Mouse (Mus musculus): ENCODE data around the gene Gm9821. TPM values are rescaled to one million over a fixed set of nuclear protein-coding genes. Genes with fewer than 3 reads are reported as not detected.

The Gm9821 gene
- polyA plus RNA-seq (2012; rRNA removed): 0.02 TPM in 1 of 2 replicates, not detected in the other

DNA sequence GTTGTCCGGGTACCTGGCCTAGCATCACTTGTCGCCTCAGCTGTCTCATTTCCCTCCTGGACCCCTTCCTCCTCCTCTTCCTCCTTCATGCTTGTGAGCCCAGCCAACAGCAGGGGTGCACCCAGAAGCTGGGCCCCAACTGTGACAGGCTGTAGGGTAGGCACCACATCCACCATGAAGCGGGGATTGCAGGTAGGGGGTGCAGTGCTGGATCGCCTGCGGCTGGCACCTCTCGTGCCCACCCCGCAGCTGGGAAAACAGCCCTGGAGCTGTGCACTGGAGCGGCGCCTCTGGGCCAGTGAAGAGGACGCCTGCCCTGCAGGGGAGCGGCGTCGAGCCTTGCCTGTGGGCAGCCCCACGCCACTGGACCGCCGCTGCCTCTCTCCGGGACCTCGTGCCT, at the start of gene Gm9821:
Gene Gm9821, plus strand, starts transcription at position 221 of the 400 bp plus-strand sequence.

DNA sequence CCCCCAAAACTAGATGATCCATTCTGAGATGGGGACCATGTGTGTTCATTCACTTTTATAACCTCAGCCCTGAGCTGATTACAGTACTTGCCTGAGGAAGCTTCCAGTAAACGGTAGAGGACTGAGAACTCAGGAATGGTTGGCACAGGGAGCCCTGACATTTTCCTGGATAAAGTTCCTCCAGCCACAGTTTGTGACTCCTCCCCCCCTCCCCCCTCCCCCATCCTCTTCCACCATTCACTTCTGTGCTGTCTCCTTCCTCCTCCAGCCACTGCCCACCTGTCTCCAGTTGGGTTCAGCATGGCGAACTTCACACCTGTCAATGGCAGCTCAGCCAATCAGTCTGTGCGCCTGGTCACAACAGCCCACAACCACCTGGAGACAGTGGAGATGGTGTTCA, 18.6 kb upstream of the Gm9821 start, which contains the start of gene Chrm4:
Gene Chrm4, plus strand, starts transcription at position 301 of the 400 bp plus-strand sequence.

DNA sequence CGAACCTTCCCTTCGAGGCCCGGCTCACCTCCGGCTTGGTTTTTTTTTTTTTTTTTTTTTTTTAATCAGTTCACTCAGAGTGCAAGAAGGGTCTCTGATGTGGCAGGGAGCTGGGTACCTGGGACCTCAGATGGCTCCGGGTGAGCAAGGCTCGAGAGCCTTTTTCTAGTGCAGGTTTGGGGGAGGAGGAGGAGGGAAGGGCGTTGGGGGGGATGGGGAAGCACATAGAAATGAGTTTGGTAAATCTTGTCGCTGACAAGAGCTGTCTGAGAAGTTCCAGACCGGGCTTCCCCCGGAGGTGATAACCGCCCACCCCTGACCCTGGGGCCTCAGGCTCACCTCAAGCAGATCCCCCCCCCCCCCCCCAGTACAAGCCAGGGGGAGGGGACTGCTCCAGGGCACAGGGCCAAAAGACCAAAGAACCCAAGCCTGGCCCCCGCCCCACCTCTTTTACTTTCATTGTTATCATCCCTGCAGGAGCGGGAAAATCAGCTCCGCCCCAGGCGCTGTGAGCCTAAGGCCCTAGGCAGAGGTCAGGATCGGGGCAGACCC, 13.3 kb upstream of the Gm9821 start, which contains the start of gene Mdk:
Gene Mdk, minus strand, starts transcription at position 138 of the 552 bp plus-strand sequence.

DNA sequence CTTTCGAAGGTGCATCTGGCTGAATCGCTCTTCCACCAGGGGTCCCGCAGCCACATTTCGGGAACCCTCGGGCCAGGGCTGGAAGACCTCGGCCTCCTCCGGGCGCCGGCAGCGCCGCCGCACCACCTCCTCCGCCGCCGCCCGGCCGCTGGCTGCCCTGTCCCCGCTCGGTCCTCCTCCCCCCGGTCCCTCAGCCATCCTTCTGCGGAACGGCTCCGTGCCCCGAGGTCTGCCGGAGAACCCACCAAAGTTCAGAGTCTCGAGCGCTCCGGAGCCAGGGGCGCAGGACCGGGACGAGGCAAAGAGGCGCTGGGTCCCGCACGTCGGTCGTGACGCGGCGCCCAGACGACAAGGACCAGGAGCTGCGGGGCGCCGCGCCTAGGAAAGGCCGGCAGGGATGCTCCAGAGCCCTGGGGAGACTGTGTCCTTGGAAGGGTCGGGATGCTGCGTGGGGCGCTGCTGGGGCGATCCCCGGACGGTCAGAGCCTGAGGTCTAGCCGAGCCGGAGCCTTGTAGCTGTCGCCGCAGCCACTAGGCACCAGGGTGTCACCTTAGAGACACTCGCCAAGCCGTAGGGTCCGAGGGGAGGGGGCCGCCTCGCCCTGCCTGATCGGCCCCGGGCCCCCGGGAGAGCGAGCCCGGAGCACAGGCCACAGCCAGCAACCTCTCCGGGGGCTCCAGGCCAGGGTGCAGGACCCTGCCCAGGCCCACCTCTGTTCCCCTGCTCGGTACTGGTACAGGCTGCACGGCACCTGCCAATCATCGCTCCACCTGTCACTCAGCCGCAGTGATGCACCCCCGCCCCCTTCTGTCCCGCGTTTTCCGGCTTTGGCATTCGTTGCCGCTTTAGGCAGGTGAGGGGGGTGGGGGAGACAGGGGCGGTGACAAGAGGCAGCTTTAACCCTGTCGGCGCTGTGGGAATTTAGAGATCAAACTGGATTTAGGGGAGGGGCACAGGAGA, 30.4 kb downstream of the Gm9821 start, which contains the start of gene Dgkz:
Gene Dgkz, minus strand, starts transcription at position 284 of the 961 bp plus-strand sequence.

Other genes with a start within 250 kb of the Gm9821 start
- gene Atg13, start 235.1 kb upstream of the Gm9821 start, polyA plus RNA-seq (2012; rRNA removed): 12.6 and 15.0 TPM in 2 replicates
- 3.8 and 4.7 TPM in 2 replicates for gene Harbi1, start 234.9 kb upstream of the Gm9821 start, polyA plus RNA-seq (2012; rRNA removed)
- gene Ambra1, start 215.6 kb upstream of the Gm9821 start, polyA plus RNA-seq (2012; rRNA removed): 3.7 and 4.3 TPM in 2 replicates
- gene Chrm4, start 18.5 kb upstream of the Gm9821 start, polyA plus RNA-seq (2012; rRNA removed): 0.03 TPM in 1 of 2 replicates, not detected in the other
- 9.1 and 10.8 TPM in 2 replicates for gene Mdk, start 13.4 kb upstream of the Gm9821 start, polyA plus RNA-seq (2012; rRNA removed)
- 43.6 and 52.7 TPM in 2 replicates for gene Dgkz, start 30.2 kb downstream of the Gm9821 start, polyA plus RNA-seq (2012; rRNA removed)
- 0.47 and 0.53 TPM in 2 replicates for gene Creb3l1, start 78.8 kb downstream of the Gm9821 start, polyA plus RNA-seq (2012; rRNA removed)
- gene Phf21a, start 147.4 kb downstream of the Gm9821 start, polyA plus RNA-seq (2012; rRNA removed): 7.8 and 10.2 TPM in 2 replicates

All from liver, embryonic 18 days (tissue).